Mouse (Mus musculus) adrenal gland, adult 2 months (tissue): ENCODE measurements around the gene Nup160. TPM values are rescaled to one million over a fixed set of nuclear protein-coding genes. Genes with fewer than 3 reads are reported as not detected.
A peak's percentile ranks its signal among the peaks of the same experiment; 100 is the strongest.

Source experiments
- DNase-seq: peaks from one replicate; pipeline ENCODE4 v3.0.0; 2021
- polyA plus RNA-seq: library from polyadenylated mRNA; depleted of rRNA; stranded (reverse); fragments of >200 nt; gene quantifications from 2 replicates; pipeline ENCODE4 v1.2.3, GENCODE M21; 2012
- total RNA-seq, 2 experiments: library from RNA; stranded (reverse); gene quantifications; 2 replicates each; pipeline ENCODE4 v1.2.3; 2021

Nup160 gene
- total and polyA plus RNA-seq, 3 experiments: 2.1 to 19.7 (median 18.8) TPM

DNA sequence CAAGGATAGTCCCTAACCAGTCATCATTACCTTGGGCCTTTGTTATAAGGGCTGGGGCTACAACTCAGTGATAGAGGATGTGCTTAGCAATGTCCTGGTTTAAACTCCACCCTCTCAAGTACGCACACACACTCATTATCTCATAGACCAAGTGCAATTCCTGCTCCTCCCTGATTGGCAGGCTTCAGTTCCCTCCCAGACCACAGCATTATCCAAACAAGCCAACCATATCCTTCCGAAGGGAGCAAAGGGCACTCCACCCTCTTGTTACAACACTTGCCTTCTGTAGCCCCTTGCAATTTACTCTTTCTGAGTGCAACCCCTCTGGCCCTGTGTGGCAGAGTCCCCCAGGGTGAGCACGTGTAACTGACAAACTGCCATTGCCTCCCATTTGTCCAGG lies 15.6 kb upstream of the Nup160 start:
- DNase-seq: no peak

DNA sequence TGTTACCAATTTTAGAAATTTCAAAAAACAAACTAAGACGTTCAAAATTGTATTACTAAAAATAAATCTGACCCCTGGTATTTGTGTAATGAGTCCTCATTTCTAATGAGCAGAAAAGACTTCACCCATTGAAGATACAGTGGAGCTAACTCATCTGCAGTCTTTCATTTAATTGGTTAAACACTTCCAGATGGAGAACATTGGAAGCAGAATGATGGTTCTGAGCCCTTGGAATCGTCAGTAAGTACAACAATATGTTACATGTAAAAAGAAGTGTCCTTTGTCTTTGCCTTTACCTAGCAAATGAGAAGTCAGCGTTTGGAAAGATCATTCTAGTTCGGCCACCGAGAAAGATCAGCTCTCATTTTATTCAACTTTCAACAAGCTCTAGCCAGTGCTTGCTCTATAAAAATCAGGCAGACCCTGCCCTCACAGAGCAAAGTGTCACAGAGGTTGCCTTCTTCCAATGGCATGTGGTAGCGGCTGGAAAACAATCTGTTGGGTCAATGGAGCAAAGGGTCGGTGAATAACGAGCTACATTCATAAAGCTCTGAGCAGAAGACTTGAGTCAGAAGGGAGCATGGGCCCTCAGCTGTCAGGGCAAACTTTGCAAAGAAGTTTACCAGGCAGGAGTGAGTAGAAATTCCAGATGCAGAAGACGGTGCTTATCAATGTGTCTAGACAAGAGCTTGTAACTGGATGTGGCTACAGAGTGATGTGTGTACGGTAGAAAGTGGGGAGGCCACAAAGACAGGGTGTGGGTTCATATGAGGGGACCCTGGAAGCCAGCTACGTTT lies 10.2 kb upstream of the Nup160 start:
- no peak for DNase-seq

DNA sequence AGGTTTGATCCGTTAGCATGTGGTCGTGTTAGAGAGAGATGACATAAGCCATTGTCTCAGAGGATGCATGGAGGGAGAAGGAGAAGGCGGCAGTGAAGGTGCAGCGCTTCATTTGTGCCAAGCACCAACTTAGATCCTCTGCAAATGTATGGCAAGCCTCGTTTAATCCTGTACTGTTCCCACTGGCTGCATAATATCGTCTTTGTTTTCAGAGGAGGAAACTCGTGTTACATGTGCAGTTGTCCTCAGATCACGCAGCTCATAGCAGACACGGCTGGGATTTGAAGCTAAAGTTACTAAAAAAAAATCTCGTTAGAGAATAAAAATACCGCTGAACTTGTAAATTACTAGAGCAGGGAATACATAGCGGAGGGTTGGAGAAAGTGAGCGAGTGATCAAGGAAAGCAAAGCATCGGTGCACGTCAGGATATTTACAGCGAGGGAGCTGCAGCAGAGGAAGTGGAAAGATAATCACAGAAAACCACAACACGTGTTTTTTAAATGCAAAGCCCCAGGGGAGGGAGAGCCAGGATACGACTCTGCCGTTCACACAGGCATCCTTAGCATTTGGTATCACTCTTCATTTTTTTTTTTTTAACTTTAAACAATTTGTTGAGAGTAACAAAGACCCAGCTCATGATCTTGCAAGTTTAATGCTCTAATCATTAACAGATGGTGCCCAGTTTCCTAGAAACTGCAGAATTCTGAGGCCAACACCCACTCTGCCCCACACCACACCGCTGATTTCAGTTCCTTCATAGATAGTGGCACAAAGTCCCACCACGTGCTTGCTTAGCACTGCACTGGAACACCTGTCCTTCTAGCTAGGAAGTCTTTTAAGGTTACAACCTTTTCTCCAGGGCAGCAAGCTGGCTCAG lies 9.4 kb upstream of the Nup160 start:
- DNase-seq: no peak

- no peak for DNase-seq
These were observed 6.7 kb upstream of the Nup160 start for GRCm38 (mm10) chr2:90670343-90670742.

DNA sequence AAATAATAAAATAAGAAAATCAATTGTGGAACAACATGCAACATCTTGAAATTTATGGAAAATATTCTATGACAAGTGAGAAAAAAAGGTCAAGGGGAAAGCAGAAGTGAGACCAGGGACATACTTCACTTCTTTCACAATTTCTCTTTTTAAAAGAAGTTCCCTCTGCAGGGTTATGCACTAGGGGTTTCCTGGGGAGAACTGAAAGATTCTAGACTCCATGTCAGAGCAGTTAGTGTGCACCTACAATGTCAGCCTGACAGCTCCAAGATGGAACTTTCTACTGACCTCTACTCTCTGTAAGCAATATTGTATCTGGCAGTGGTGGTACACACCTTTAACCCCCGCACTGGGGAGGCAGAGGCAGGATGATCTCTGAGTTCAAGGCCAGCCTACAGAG lies 3.7 kb upstream of the Nup160 start:
- no peak for DNase-seq

DNA sequence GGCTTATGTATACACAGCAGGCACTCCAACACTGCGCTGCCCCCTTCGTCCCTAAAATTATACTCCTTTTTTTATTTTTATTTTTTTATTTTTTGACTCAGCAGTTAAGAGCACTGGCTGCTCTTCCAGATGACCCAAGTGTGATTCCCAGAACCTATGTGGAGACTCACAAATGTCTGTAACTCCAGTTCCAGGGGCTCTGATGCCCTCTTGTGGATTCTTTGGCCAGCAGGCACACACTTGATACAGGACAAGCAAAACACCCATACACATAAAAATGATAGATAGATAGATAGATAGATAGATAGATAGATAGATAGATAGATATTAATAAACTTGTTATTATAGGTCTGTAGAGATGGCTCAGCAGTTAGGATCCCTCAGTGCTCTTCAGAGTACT lies 2.5 kb upstream of the Nup160 start:
- no peak for DNase-seq

DNA sequence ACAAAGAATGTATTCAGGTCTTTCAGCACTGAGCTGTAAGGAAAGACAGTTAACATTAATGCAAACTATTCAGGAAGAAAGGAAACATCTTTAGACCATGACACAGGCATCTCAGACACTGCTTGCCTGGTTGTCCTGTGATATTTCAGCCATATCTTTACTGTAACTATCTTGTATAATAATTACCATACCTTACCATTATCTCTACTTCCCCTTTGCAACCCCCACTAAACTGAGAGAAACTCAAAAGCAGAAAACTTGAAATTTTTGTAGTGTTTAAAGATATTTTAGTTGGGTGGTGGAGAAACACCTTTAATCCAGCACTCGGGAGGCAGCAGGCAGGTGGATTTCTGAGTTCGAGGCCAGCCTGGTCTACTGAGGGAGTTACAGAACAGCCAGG lies 1.5 kb upstream of the Nup160 start:
- DNase-seq: no peak

GRCm38 (mm10) chr2:90678256-90679060 lies 1.4 kb downstream of the Nup160 start:
- DNase-seq: no peak

DNA sequence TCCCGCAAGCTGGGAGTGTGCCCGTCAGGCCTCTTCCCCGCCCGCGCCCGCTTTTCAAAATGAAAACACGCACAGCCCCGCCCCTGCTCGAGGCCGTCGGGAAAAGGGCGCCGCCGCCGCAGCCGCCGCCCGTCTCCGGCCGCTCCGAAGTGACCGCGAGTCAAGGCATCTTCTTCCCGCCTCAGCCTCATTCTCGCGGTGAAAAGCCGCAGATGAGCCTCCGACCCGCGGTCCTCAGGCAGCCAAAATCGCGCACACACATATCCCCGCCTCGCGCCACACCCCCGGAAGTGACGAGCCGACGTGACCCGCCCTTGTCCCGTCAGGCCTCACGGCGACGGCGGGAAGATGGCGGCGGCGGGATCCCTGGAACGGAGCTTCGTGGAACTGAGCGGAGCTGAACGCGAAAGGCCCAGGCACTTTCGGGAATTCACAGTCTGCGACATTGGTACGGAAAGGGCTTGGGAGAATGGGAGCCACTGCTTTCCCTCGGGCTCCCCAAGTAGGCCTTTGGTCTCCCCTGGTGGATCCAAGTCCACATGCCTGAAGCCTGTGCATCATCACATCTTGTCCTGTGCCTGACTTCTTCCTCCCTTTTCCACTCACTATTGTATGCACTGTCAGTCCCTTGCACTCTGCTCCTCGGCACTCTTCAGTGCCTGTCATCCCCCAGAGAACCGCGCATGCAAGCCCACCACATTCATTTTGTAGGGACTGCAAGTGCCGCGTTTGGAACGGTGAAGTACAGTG lies 2.2 kb downstream of the Nup160 start:
- peak; percentile 94 for DNase-seq

GRCm38 (mm10) chr2:90700943-90701342 lies 23.9 kb downstream of the Nup160 start:
- no peak for DNase-seq

DNA sequence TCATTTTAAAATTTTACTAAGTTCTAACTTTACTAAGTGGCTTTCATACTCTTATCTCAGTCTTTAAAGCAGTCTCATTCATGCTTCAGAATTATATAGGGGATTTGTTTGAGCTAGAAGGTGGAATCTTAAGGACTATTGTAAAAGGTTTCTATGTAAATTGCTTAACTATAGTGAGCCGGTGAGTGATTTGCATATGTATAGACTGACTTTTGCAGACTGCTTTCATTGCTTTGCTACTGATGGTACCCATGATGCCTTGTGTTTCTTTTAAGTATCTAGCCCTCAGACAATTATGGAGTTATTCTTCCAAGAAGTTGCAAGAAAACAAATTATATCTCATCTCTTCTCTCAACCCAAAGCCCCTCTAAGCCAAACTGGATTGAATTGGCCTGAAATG lies 31.5 kb downstream of the Nup160 start:
- no peak for DNase-seq

GRCm38 (mm10) chr2:90715555-90716092 lies 38.6 kb downstream of the Nup160 start:
- DNase-seq: no peak

GRCm38 (mm10) chr2:90717366-90717765 lies 40.4 kb downstream of the Nup160 start:
- no peak for DNase-seq

DNA sequence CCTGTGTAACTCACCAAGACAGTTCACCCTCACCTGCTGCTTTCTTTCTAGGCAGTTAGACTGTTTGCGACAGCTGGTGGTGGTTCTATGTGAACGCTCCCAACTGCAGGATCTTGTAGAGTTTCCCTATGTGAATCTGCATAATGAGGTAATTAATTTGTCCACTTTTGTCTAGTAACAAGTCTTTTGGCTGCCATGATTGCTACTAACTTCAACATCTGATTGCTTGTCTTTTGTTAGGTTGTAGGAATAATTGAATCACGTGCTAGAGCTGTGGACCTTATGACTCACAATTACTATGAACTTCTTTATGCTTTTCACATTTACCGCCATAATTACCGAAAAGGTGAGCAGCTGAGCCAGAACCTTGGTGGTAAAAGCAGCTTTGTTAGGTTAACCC lies 40.9 kb downstream of the Nup160 start:
- DNase-seq: no peak

- no peak for DNase-seq
These were observed 49.8 kb downstream of the Nup160 start for GRCm38 (mm10) chr2:90726818-90727217.

DNA sequence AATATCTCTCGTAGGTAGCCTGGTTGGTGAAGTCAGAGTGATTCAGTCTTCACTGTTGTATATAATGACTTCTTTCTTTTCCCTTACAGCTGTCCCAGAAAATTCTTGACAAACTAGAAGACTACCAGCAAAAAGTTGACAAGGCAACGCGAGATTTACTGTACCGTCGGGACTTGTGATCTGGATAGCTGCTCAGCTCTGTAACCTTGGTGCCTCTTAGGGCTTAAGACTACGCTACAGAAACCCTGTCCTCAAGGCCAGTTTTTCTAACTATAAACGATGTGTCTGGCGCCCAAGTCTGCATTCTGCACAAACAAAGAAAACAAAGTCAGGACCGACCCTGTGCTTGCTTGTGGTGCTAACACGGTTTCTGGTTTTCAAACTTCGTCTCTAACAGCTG lies 58.3 kb downstream of the Nup160 start:
- peak; percentile 49 for DNase-seq

DNA sequence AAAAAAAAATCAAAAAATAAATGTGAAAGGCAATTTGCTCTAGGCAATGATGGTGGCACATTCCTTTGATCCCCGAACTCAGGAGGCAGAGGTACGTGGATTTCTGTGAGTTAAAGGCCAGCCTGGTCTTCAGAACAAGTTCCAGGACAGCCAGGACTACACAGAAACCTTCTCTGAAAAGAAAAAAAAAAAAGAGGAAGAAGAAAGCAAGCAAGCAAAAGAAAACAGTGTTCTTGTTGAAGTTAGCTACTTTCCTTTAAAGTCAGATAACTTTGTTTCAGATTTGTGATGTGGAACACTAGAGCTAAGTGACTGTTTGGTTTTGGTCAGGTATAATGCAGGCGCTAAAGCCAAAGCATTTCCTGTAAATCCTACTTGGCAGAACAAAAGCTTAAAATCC lies 61.8 kb downstream of the Nup160 start:
- no peak for DNase-seq

DNA sequence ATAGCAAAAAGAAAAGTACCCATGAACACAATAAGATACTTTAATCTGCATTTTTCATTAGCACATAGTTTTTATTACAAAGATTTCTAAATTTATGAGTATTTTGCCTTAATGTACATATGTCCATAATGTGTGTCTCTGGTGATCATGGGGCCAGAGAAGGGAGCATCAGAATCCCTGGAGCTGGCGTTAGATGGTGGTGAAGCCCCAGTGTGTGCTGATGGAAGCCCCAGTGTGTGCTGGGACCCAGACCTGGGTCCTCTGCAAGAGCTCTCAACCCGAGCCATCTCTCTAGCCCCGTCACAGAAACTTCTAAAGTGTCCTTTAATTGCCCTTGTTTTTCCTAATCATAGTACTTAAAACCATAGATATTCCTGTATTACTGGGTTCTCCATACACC lies 62.3 kb downstream of the Nup160 start:
- DNase-seq: no peak

DNA sequence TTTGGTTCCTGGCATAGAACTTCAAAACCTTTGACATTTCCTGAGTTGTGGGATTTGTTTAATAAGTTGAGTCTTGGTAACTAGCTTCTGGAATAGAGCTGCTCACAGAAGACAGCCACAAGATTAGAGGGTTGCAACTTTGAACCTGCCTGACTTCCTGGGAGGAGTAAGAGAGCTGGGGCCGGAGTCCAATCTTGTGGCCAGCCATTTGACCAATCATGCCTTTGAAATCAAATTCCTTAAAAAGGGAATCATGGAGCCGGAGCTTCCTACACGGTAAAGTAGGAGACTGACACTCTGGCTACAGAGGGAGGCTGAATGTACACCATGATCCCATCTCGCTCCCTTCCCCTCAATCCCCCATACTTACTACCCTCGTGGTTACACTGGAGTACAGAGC lies 62.9 kb downstream of the Nup160 start:
- no peak for DNase-seq

GRCm38 (mm10) chr2:90744285-90745052 lies 67.5 kb downstream of the Nup160 start:
- DNase-seq: no peak
